Mouse (Mus musculus): ENCODE results near the gene Senp2.

Senp2 gene

DNA sequence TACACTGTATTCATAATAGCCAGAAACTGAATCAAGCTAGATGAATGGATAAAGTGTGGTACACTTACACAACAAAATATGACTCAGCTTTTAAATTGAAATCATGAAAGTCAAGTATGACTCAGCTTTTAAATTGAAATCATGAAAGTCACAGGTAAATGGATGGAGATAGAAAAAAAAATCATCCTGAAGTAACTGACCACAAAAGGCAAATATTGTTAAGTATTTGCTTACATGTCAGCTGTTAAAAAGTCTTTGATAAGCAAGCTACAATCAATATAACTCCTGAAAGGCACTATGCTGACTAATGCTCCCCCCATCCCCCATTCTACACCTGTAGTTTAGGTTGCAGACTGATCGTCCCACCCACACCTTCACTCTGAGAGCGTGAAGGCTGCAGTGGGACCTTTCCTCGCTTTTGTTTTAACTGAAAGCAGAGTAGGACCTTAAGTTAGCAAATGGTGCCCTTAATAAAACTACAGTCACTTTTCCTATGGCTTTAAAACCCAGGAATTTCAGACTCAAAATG, 82.0 kb downstream of the Senp2 start:
- ATAC-seq (ENCODE audit: insufficient number of reproducible peaks, low FRiP score, low TSS enrichment): no peak

DNA sequence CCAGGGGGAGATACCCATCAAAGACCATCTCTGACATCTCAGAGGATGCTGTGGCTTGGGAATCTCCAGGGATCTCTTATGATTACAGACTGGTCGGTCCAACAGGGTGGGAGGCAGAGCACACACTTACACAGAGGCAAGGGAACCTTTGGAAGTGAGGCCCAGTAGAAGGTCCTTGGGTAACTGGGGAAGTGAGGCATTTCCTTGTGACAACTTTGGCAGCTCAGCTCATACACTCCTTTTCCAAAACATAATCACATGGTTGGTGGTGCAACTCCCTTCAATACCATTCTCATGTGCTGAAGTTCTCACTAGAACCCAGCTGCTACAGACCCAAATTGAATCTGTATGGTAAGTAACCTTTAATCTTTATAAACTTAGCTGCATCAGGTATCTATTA, 86.5 kb downstream of the Senp2 start:
- ATAC-seq (ENCODE audit: insufficient number of reproducible peaks, low FRiP score, low TSS enrichment): no peak

GRCm38 (mm10) chr16:22097659-22098058, 88.4 kb downstream of the Senp2 start:
- ATAC-seq (ENCODE audit: insufficient number of reproducible peaks, low FRiP score, low TSS enrichment): no peak

Measured in cerebellum, adult (tissue).